Mouse (Mus musculus) cerebellum, adult 18-20 months (tissue): ENCODE data around the gene Atad3a.
"Not testable (repeated sequence)": the region's sequence is repeated elsewhere in the genome, so short reads cannot be mapped to it uniquely, and the experiment has no call there.

Source experiments
- DNase-seq, 2 experiments: peaks; one replicate each; pipeline ENCODE4 v3.0.0; 2021

Gene Atad3a

GRCm38 (mm10) chr4:155760613-155761355 lies at the start of gene Atad3a:
Atad3a (minus strand) TSS chr4:155761093.
- DNase-seq = peak; percentile 94 to 99

- DNase-seq = no peak
Measured at GRCm38 (mm10) chr4:155807841-155808240, 46.9 kb upstream of the Atad3a start.

GRCm38 (mm10) chr4:155803340-155804041 lies 42.6 kb upstream of the Atad3a start:
- DNase-seq = peak; percentile 93 to 98

- DNase-seq = no peak
Measured at GRCm38 (mm10) chr4:155802741-155803339, 41.9 kb upstream of the Atad3a start, which contains the start of gene Mrpl20. Mrpl20 (plus strand) TSS chr4:155802878.

- no peak for DNase-seq
Measured at GRCm38 (mm10) chr4:155802075-155802474, 41.2 kb upstream of the Atad3a start.

- no peak for DNase-seq
Measured at GRCm38 (mm10) chr4:155793730-155794129, 32.8 kb upstream of the Atad3a start.

GRCm38 (mm10) chr4:155791240-155791933 lies 30.5 kb upstream of the Atad3a start:
- no peak for DNase-seq

GRCm38 (mm10) chr4:155790650-155791161 lies 29.8 kb upstream of the Atad3a start:
- DNase-seq = no peak

GRCm38 (mm10) chr4:155790021-155790489 lies 29.2 kb upstream of the Atad3a start, which contains the start of gene Ankrd65:
Ankrd65 (plus strand) TSS chr4:155790439.
- no peak for DNase-seq

- DNase-seq = not testable (repeated sequence)
Measured at GRCm38 (mm10) chr4:155788833-155789232, 27.9 kb upstream of the Atad3a start.

- no peak for DNase-seq
Measured at GRCm38 (mm10) chr4:155788300-155788699, 27.4 kb upstream of the Atad3a start.

- DNase-seq = no peak
Measured at GRCm38 (mm10) chr4:155785819-155786218, 24.9 kb upstream of the Atad3a start, which contains the start of gene Tmem88b. Tmem88b (minus strand) TSS chr4:155785874.

GRCm38 (mm10) chr4:155785246-155785645 lies 24.4 kb upstream of the Atad3a start:
- no peak for DNase-seq

GRCm38 (mm10) chr4:155784081-155784701 lies 23.3 kb upstream of the Atad3a start:
- DNase-seq = peak; percentile 86 to 89

GRCm38 (mm10) chr4:155783486-155784080 lies 22.7 kb upstream of the Atad3a start:
- peak in 1 of 2 experiments; percentile 47 for DNase-seq

- DNase-seq = no peak
Measured at GRCm38 (mm10) chr4:155780895-155781294, 20.0 kb upstream of the Atad3a start.

GRCm38 (mm10) chr4:155779498-155779897 lies 18.6 kb upstream of the Atad3a start:
- DNase-seq = no peak

- DNase-seq = peak in 1 of 2 experiments; percentile 26
Measured at GRCm38 (mm10) chr4:155777816-155778215, 16.9 kb upstream of the Atad3a start.

GRCm38 (mm10) chr4:155776704-155777335 lies 15.9 kb upstream of the Atad3a start:
- no peak for DNase-seq

GRCm38 (mm10) chr4:155775855-155776254 lies 15.0 kb upstream of the Atad3a start:
- DNase-seq = peak; percentile 75 to 76
